Mouse (Mus musculus) CD4-positive, CD25-positive, alpha-beta regulatory T cell, adult 4 months (primary cell): ENCODE measurements around the gene Adar. TPM values are rescaled to one million over a fixed set of nuclear protein-coding genes. Genes with fewer than 3 reads are reported as not detected.
"Not testable (repeated sequence)": the region's sequence is repeated elsewhere in the genome, so short reads cannot be mapped to it uniquely, and the experiment has no call there.

Experiments used
- ATAC-seq: one replicate; pipeline ENCODE4 v1.8.0; 2017
- polyA plus RNA-seq, 2 experiments: library from polyadenylated mRNA; unstranded; fragments of 100-300 nt; shearing (Covaris generic); gene quantifications; one replicate each; pipeline ENCODE4 v1.2.1; 2017

Adar gene
- polyA plus RNA-seq, 2 experiments from 2014 or later: 62.1 to 94.4 TPM

- ATAC-seq: no peak
Measured at GRCm38 (mm10) chr3:89798518-89798917, 83.7 kb downstream of the Adar start.

GRCm38 (mm10) chr3:89799476-89799875 is 84.7 kb downstream of the Adar start:
- no peak for ATAC-seq

- ATAC-seq: not testable (repeated sequence)
Measured at GRCm38 (mm10) chr3:89800078-89800477, 85.3 kb downstream of the Adar start.

- ATAC-seq: peak; percentile 64
Measured at GRCm38 (mm10) chr3:89800774-89801506, 86.1 kb downstream of the Adar start.

- peak; percentile 100 for ATAC-seq
Measured at GRCm38 (mm10) chr3:89801507-89801847, 86.7 kb downstream of the Adar start.

- no peak for ATAC-seq
Measured at GRCm38 (mm10) chr3:89802876-89803275, 88.1 kb downstream of the Adar start.

Other genes starting within 250 kb of the Adar start
- gene Kcnn3, start 194.9 kb upstream of the Adar start, polyA plus RNA-seq: not detected
- gene Chrnb2, start 49.6 kb downstream of the Adar start, polyA plus RNA-seq: 1 to 10 TPM; 1.5 to 2.7 TPM
- gene Ube2q1, start 58.6 kb downstream of the Adar start, polyA plus RNA-seq: 10 to 100 TPM; 11.2 to 18.6 TPM
- 10 to 100 TPM in 1 of 2 experiments, 1 to 10 TPM in 1; 8.9 to 12.5 TPM for gene She, start 116.3 kb downstream of the Adar start, polyA plus RNA-seq
- gene Il6ra, start 198.2 kb downstream of the Adar start, polyA plus RNA-seq: 10 to 100 TPM; 18.3 to 20.4 TPM
- gene Atp8b2, start 248.5 kb downstream of the Adar start, polyA plus RNA-seq: 10 to 100 TPM; 17.8 to 24.6 TPM